Mouse (Mus musculus) natural killer cell, adult 2 months (primary cell): ENCODE measurements around the gene Itga9.

Source experiments
- DNase-seq, 2 experiments: peaks; one replicate each; pipeline ENCODE4 v3.0.0; 2022; ENCODE audit warnings: low spot score in 2 of 2

Itga9 gene

GRCm38 (mm10) chr9:118650976-118651375 lies 44.5 kb downstream of the Itga9 start:
- no peak for DNase-seq

- no peak for DNase-seq
These were observed 45.4 kb downstream of the Itga9 start for GRCm38 (mm10) chr9:118651939-118652338.

- no peak for DNase-seq
These were observed 46.9 kb downstream of the Itga9 start for GRCm38 (mm10) chr9:118653436-118653835.

GRCm38 (mm10) chr9:118654969-118655368 lies 48.5 kb downstream of the Itga9 start:
- DNase-seq, result no peak

- no peak for DNase-seq
These were observed 49.2 kb downstream of the Itga9 start for GRCm38 (mm10) chr9:118655726-118656125.

- DNase-seq, result no peak
These were observed 51.7 kb downstream of the Itga9 start for GRCm38 (mm10) chr9:118658159-118658558.

- no peak for DNase-seq
These were observed 53.3 kb downstream of the Itga9 start for GRCm38 (mm10) chr9:118659809-118660208.

GRCm38 (mm10) chr9:118660259-118660658 lies 53.8 kb downstream of the Itga9 start:
- DNase-seq, result no peak

- DNase-seq, result no peak
These were observed 55.5 kb downstream of the Itga9 start for GRCm38 (mm10) chr9:118662026-118662425.

- no peak for DNase-seq
These were observed 56.0 kb downstream of the Itga9 start for GRCm38 (mm10) chr9:118662476-118662875.

GRCm38 (mm10) chr9:118663938-118664337 lies 57.4 kb downstream of the Itga9 start:
- DNase-seq, result no peak

GRCm38 (mm10) chr9:118666069-118666468 lies 59.6 kb downstream of the Itga9 start:
- no peak for DNase-seq

GRCm38 (mm10) chr9:118669696-118670095 lies 63.2 kb downstream of the Itga9 start:
- DNase-seq, result peak in 1 of 2 experiments; percentile 57

- DNase-seq, result no peak
These were observed 67.8 kb downstream of the Itga9 start for GRCm38 (mm10) chr9:118674277-118674676.

GRCm38 (mm10) chr9:118674761-118675160 lies 68.3 kb downstream of the Itga9 start:
- DNase-seq, result no peak

- no peak for DNase-seq
These were observed 69.2 kb downstream of the Itga9 start for GRCm38 (mm10) chr9:118675573-118676170.

- no peak for DNase-seq
These were observed 70.2 kb downstream of the Itga9 start for GRCm38 (mm10) chr9:118676692-118677091.

GRCm38 (mm10) chr9:118677349-118677748 lies 70.9 kb downstream of the Itga9 start:
- no peak for DNase-seq

- peak; percentile 1 to 34 for DNase-seq
These were observed 71.7 kb downstream of the Itga9 start for GRCm38 (mm10) chr9:118678020-118678750.

- DNase-seq, result peak in 1 of 2 experiments; percentile 11
These were observed 72.3 kb downstream of the Itga9 start for GRCm38 (mm10) chr9:118678759-118679158.

GRCm38 (mm10) chr9:118681506-118681905 lies 75.0 kb downstream of the Itga9 start:
- DNase-seq, result no peak

- no peak for DNase-seq
These were observed 75.7 kb downstream of the Itga9 start for GRCm38 (mm10) chr9:118682154-118682553.

- DNase-seq, result no peak
These were observed 77.0 kb downstream of the Itga9 start for GRCm38 (mm10) chr9:118683507-118683906.
